Mouse (Mus musculus) heart, adult 2 months (tissue): Measurements from ENCODE around the gene Tnfrsf21. TPM values are rescaled to one million over a fixed set of nuclear protein-coding genes. Genes with fewer than 3 reads are reported as not detected.

ENCODE experiments used
- DNase-seq, 2 experiments: peaks; one replicate each; pipeline ENCODE4 v3.0.0; 2021
- H3K27ac ChIP-seq: fragments of 200-600 bp; 2 replicates; pipeline ENCODE4 v1.8.1; 2022
- H3K27me3 ChIP-seq: fragments of 200-500 bp; 2 replicates; pipeline ENCODE4 v1.6.1; 2012; ENCODE audit warnings: mild to moderate bottlenecking, low read length, inconsistent platforms, mixed read lengths; ENCODE audit not compliant: control insufficient read depth, insufficient read depth
- H3K36me3 ChIP-seq: fragments of 200-500 bp; 2 replicates; pipeline ENCODE4 v1.6.1; 2012; ENCODE audit warnings: low read length, inconsistent platforms; ENCODE audit not compliant: control insufficient read depth, insufficient read depth
- H3K4me1 ChIP-seq: fragments of 200-500 bp; 2 replicates; pipeline ENCODE4 v1.6.1; 2011; ENCODE audit warnings: low read length; ENCODE audit not compliant: control insufficient read depth, insufficient read depth
- H3K4me3 ChIP-seq: fragments of 200-600 bp; 2 replicates; pipeline ENCODE4 v1.8.1; 2022
- H3K79me2 ChIP-seq: fragments of 200-500 bp; replicated peaks from 2 replicates; pipeline ENCODE4 v1.6.1; 2012; ENCODE audit warnings: mild to moderate bottlenecking, inconsistent platforms, low read length, moderate library complexity, mixed read lengths; ENCODE audit not compliant: control insufficient read depth, insufficient read depth
- H3K9ac ChIP-seq: fragments of 200-500 bp; 2 replicates; pipeline ENCODE4 v1.6.1; 2012; ENCODE audit warnings: low read depth, mild to moderate bottlenecking, control low read depth, inconsistent platforms, low read length, mixed read lengths
- CTCF ChIP-seq: fragments of 200-600 bp; IDR thresholded peaks from 2 replicates; pipeline ENCODE4 v1.8.1; 2022; ENCODE audit warnings: antibody characterized with exemption, mild to moderate bottlenecking, moderate library complexity
- EP300 ChIP-seq: fragments of 200-500 bp; IDR thresholded peaks from 2 replicates; pipeline ENCODE4 v1.6.1; 2011; ENCODE audit warnings: low read depth, low read length, control low read depth; ENCODE audit not compliant: insufficient read depth
- POLR2A ChIP-seq: fragments of 200-500 bp; IDR thresholded peaks from 2 replicates; pipeline ENCODE4 v1.6.1; 2011; ENCODE audit warnings: mild to moderate bottlenecking, low read depth, low read length, control low read depth; ENCODE audit not compliant: insufficient read depth
- WGBS: fragments of 180-500 bp; shearing (Covaris S2); methylation state at CpG from one replicate; pipeline ENCODE4 v1.1.7; 2018; 5-methylcytosine and 5-hydroxymethylcytosine counted together
- intact Hi-C: fragments of 180-260 bp; cut with DNase I; formaldehyde crosslinking; loops from one replicate; pipeline ENCODE4 v1.15.1; 2025
- polyA plus RNA-seq: library from polyadenylated mRNA; depleted of rRNA; stranded (reverse); fragments of >200 nt; gene quantifications from 2 replicates; pipeline ENCODE4 v1.2.3, GENCODE M21; 2012
- total RNA-seq, 2 experiments: library from RNA; stranded (reverse); gene quantifications; 2 replicates each; pipeline ENCODE4 v1.2.3; 2021

Gene Tnfrsf21
- total and polyA plus RNA-seq, 3 experiments: 9.2 to 14.6 (median 14.2) TPM

GRCm38 (mm10) chr17:43075937-43076336 lies 59.6 kb downstream of the Tnfrsf21 start:
- intact Hi-C loops: loop anchor here (5.0 kb wide), 1 partner anchor 59 kb away; the partner anchor contains the start of gene Tnfrsf21
- H3K27ac ChIP-seq: no peak overlapping the region

GRCm38 (mm10) chr17:43076801-43077493 lies 60.6 kb downstream of the Tnfrsf21 start:
- DNase-seq: peak; percentile 74 to 80
- Histone ChIP-seq H3K27me3 (no peaks in the 10 kb centered on the region), H3K27ac (peak overlapping the region; percentile 46), H3K9ac (no peak overlapping the region), H3K36me3 (peaks cover 2% of the 10 kb centered on the region), H3K79me2 (0 out of 2 replicates have a peak, but pooled peaks cover 1% of the 10 kb centered on the region), H3K4me3 (no peak overlapping the region), H3K4me1 (peaks cover 11% of the 10 kb centered on the region)
- intact Hi-C loops: loop anchor here (5.0 kb wide), 1 partner anchor 60 kb away; the partner anchor contains the start of gene Tnfrsf21
- 14% methylated on average over 18 of the region's 18 CpGs for WGBS
- TF ChIP-seq CTCF: no peak
- 0 out of 2 replicates have a peak, but pooled peaks have one; percentile 14 for TF ChIP-seq POLR2A
- 0 out of 2 replicates have a peak, but pooled peaks have one; percentile 41 for TF ChIP-seq EP300

More at GRCm38 (mm10) chr17:43075937-43076336, 59.6 kb downstream of the Tnfrsf21 start:
- Histone ChIP-seq H3K36me3 (peaks cover 2% of the 10 kb centered on the region), H3K79me2 (0 out of 2 replicates have a peak, but pooled peaks cover 1% of the 10 kb centered on the region), H3K4me1 (peaks cover 11% of the 10 kb centered on the region), H3K9ac (no peak overlapping the region), H3K4me3 (no peak overlapping the region), H3K27me3 (no peaks in the 10 kb centered on the region)
- no peak for DNase-seq
- WGBS: 63% methylated on average over 8 of the region's 8 CpGs
- no peak for TF ChIP-seq EP300
- no peak for TF ChIP-seq POLR2A
- TF ChIP-seq CTCF: no peak

- 0 out of 2 replicates have a peak, but pooled peaks cover 1% of the 10 kb centered on the region for H3K79me2 ChIP-seq
- intact Hi-C loops: loop anchor here (5.0 kb wide), 1 partner anchor 60 kb away; the partner anchor contains the start of gene Tnfrsf21
- H3K36me3 ChIP-seq: peaks cover 2% of the 10 kb centered on the region
- TF ChIP-seq POLR2A (no peak), CTCF (no peak), EP300 (no peak)
- peak overlapping the region; percentile 46 for H3K27ac ChIP-seq
- no peaks in the 10 kb centered on the region for H3K27me3 ChIP-seq
- DNase-seq: no peak
- WGBS: 33% methylated on average over 4 of the region's 4 CpGs
- H3K9ac ChIP-seq: no peak overlapping the region
- H3K4me1 ChIP-seq: peaks cover 11% of the 10 kb centered on the region
- H3K4me3 ChIP-seq: no peak overlapping the region
Measured at GRCm38 (mm10) chr17:43077540-43077939, 61.2 kb downstream of the Tnfrsf21 start.

- no peaks in the 10 kb centered on the region for H3K27me3 ChIP-seq
- H3K4me3 ChIP-seq: no peak overlapping the region
- intact Hi-C loops: no loop called here
- peaks cover 6% of the 10 kb centered on the region for H3K4me1 ChIP-seq
- no peak overlapping the region for H3K27ac ChIP-seq
- H3K9ac ChIP-seq: no peak overlapping the region
- 0 out of 2 replicates have a peak, but pooled peaks cover 1% of the 10 kb centered on the region for H3K79me2 ChIP-seq
- TF ChIP-seq POLR2A (no peak), CTCF (no peak)
- WGBS: 65% methylated on average over 5 of the region's 5 CpGs
- DNase-seq: no peak
- no peaks in the 10 kb centered on the region for H3K36me3 ChIP-seq
Measured at GRCm38 (mm10) chr17:43081225-43081624, 64.9 kb downstream of the Tnfrsf21 start.

- Histone ChIP-seq H3K9ac (no peak overlapping the region), H3K4me3 (no peak overlapping the region), H3K79me2 (no peaks in the 10 kb centered on the region), H3K36me3 (no peaks in the 10 kb centered on the region), H3K4me1 (no peaks in the 10 kb centered on the region), H3K27me3 (no peaks in the 10 kb centered on the region), H3K27ac (no peak overlapping the region)
- WGBS: 90% methylated on average over 6 of the region's 6 CpGs
- TF ChIP-seq POLR2A (no peak), CTCF (no peak), EP300 (no peak)
- DNase-seq: no peak
- intact Hi-C loops: no loop called here
Measured at GRCm38 (mm10) chr17:43089496-43089895, 73.1 kb downstream of the Tnfrsf21 start.
